Mouse (Mus musculus): ENCODE results near the gene Naa38.

Gene Naa38

DNA sequence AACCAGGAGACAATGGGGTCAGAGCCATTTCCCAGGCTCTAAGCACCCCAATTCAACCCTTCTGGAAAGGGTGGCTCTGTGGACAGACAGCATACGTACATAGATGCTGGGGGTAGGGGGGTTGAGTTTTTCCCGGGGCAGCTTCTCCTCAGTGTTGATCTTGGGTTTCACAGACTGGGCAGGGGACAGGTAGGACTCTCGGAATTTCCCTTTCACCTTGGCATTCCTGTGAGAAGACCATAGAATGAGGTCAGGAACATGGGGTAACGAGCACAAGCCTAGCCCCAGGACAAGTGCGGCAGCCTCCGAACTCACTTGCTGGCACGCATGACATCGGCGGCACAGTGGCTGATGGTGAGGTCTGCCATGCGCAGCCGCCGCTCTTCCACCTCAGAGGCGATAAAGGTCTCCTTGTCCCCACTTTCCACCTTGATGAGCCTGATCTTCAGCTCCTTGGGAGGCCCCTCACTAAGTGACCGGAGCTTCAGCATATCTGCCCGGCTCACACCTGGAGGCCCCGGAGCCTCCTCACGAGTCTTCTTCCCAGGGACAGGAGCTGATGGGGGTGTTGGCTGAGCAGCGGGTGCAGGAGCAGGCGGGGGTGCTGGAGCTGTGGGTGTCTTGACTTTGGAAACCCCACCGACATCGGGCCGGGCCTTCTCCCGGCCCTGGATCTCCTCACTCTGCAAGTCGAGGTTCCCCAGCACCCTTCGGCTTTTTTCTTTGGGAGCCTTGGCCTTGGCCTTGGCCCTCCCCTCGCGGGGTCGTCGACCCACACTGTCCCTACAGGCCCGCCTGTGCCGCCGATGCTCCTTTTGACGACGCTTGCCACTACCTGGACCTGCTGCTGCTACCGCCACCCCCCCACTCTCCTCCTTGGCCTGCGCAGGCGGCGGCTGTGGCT is 8.7 kb downstream of the Naa38 start:
- no peak for DNase-seq

DNA sequence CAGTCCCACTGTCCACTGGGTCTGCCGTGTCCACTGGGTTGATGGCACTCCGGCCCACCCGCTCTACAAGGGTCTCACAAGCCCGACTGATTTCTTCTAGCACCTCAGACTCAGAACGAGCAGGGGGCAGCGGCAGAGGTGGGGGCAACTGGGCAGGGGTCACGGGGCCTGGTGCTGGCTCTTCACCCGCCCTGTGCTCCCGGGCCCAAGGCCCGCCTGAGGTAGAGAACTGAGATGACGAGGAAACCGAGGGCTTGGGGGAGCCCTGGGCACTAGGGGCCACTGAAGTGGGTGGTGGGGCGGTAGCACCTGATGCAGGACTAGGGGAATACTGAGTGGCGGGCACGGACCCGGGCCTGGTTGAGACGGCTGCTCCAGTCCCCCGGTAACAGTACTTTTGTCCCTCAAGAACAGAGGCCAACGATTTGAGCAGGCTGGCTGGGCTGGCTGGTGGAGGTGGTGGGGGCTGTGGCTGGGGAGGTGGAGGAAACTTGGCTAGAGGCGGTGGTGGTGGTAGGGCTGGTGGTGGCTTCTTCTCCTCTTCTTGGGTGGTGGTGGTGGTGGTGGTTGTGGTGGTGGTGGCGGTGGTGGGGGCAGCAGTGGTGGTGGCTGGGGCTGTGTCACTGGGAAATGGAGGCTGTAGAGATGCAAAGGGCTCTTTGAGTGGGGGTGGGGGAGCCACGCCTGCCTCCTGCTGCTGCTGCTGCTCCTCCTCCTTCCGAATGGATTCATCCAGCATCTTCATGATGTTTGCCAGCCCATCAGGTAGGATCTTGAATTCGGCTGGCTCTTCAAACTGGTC is 9.5 kb downstream of the Naa38 start:
- DNase-seq: no peak

DNA sequence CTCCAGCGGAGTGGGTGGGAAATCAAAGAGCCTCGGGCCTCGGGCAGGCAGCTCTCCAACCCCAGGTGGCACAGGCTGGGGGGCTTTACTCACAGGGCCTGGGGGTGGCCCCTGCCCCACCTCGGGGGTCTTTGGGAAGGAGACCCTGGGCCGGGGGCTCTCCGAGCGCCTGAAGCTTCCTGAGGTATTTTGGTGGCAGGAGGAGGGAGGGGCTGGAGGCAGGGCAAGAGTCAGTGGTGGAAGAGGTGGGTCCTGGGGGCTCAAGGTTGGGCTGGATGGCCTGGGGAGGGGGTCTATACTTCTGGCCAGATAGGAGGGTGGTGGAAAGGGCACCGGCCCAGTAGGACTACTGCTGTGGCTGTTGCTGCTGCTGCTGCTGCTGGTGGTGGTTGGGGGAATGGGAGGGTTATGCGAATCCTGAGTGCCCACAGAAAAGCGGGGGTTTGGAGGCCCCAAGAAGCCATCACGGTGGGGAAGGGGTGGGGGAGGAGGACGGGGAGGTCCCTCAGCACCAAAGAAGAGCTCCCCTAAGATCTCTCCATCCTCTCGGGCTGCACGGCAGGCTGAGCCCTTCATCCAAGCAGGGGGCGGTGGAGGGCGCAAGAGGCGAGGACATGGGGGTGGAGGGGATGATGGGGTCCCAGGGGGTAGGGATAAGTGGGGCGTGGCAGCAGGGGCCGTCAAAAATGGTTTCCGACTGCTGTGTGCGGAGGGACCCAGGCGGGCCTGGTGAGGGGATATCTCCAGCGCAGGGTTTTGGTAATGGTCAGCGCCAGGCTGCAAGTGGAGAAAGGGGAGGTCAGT is 10.3 kb downstream of the Naa38 start:
- DNase-seq: no peak

DNA sequence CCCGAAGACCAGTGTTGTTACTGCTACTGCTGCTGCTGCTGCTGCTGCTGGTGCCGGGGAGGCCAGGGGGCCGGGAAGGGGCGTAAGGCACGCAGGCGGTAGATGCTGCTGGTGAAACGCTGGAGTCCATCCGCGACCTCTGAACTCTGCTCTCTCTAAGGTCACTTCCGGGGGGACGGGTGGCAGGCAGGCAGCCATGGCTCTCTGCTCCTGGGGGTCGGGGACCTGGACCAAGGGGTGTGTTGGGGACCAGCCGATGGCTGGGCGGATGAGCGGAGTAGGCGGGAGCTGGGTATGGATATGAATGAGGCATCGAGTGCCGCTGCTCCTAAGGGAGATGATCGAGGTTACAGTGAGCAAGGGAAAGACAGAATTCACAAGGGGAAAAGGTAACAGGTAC is 11.0 kb downstream of the Naa38 start:
- no peak for DNase-seq

DNA sequence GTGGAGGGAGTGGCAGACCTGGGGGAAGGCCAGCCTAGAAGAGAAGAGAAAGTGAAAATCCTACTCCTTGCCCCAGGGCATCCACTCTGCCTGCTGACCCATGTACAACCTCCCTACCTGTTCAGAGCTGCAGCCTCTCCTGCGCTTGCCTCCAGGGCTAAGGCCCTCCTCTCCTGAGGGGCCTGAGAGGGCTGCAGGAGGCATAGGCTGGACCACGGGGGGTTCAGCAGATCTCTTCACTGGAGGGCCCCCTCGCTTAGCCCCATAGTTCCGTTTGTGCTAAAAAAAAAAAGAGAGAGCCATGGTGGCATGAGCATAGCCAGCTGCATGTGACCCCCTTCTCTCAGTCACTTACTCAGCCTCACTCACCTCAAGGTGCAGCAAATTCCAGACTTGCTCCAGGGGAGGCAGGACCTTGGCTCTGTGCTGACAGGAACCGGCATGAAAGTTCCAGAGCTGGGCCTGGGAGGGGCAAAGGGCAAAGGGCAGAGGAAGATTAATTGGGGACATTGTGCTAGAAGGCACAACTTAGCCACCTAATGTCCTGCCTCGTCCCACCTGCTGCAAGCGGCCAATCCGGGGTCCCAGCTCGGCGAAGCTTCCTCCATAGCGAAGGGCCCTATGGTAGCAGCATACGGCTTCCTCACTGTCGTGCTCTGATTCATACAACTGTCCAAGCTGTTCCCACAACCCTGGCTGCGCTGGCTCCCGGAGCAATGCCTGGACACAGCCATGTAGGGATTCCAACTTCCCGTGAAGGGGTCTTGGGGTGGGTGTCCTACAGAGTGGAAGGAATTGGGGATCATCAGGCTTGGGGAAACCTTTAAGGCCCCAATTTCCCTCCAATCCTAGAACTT is 11.8 kb downstream of the Naa38 start:
- DNase-seq: no peak

DNA sequence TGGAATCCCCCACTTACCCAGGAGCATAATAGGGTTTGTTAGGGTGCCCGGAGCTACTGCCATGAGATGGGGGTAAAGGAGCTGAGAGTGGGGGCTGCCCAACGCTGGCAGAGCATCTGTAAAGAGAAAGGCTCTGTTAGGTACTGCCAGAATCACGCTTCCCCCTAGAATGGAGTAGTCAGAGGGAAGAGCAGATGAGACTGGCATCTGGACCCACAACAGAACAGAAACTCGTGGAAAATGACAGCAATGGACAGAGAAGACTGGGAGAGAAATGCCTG is 12.4 kb downstream of the Naa38 start:
- no peak for DNase-seq

DNA sequence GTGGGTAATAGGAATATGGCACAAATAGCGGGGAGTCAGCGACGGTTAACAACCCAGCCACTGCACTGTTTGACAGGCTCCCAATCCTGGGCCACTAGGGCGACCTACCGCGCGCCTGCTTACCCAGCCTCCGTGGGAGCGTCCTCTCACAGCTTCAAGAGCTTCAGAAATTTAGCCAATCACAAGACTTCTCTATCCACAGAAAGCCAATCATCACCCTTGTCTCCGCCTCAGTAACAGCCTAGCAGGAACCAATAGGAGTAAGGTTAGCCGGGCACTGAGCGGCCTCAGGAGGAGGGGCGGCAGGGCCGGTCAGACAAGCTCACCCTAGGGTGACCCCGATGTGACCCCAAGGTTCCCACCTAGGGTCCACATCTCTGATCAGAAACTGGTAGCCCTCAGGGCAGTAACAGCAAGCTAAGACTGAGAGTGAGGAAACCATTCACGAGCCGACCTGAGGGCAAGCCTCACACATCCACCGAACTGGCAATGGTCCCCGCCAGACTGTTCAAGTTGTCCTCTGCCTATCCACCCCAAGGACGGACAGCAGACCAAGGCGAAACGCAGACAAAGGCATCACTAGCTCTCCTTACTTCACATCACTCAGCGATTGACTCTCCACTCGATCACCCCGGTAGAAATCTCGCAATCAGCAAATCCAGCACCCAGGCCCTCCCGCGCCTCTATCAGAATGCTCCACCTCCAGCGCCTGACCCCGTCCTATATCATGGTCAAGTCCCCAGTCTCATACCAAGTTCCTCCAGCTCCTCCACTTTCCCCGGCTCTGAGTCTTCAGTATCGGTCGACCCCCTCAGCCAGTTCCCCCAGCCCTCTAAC is 13.5 kb downstream of the Naa38 start:
- DNase-seq: peak; percentile 82

DNA sequence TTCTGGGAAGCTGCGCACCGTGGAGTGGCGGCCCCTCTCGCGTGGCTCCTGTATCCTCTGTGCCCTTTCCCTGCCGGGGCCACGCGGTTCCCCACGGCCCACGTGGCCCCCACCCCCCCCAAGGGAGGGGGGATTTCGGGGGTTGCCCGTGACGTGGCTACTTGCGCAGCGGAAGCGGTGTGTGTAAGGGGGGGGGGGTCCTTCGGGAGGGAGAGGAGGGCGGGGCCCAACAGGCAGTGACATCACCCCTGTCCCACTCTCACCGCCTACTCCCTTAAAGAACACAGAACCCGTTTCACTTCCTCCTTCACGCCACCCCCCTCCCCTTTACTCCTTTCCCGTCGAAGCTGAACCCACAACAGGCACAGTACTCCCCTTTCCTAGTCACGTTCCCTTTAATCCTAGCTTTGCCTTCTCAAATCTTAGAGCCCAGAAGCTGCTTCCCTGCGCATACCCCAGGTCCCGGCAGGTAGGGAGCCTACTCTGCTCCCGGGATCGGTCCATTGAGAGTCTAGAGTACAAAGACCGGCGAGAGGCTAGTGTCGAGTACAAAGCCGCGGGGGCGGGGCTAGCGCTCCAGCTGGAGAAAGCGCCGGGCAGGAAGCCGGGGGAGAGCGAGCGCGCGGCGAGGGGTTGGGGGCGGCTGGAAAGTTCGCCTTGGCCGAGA is 14.2 kb downstream of the Naa38 start:
- DNase-seq: peak; percentile 84

DNA sequence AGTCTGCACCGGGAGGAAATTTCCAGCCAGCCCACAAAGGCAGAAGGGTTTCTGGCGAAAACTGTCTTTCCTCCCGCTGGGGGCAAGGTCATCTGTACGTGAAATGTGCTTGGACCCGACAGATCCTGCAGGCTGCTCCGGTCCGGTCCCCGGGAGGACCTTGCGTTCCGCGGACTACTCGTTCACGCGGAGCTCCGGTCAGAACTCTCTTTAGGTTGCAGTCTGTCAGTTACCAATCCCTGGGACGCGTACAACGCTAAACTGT is 14.7 kb downstream of the Naa38 start:
- DNase-seq: no peak

DNA sequence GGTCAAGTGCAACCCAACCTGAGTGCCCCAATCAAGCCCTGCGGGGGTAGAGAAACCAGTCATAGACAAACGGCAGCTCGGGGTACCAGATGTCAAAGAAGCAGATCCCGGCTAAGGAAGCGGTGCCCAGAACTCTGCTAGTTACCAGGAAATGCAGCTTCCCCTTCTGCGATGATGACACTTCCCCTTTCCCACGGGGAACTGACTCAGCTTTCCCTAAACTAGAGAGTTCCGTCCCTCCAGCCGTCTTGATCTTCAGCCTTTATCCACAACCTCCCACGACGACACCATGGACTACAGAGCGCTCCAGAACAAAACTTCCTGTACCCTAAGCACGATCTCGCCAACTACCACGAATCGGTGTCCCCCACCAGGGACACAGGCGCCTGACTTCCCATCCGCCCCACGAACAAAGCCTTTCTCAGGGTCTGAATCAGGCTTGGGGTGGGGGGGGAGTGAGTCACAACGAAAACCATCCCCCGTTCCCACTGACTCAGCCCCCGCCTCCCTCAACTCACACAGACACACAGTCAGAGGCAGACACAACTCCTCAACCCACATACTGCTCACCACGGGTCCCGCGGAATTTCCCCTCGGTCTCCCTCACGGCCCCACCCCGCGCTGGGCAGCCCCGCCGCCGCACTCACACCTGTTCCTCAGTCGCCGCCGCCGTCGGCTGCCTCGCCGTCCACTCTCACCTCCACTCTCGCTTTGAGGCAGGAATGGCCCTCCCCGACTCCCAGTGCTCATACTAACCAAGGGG is 15.2 kb downstream of the Naa38 start:
- DNase-seq: peak; percentile 76

DNA sequence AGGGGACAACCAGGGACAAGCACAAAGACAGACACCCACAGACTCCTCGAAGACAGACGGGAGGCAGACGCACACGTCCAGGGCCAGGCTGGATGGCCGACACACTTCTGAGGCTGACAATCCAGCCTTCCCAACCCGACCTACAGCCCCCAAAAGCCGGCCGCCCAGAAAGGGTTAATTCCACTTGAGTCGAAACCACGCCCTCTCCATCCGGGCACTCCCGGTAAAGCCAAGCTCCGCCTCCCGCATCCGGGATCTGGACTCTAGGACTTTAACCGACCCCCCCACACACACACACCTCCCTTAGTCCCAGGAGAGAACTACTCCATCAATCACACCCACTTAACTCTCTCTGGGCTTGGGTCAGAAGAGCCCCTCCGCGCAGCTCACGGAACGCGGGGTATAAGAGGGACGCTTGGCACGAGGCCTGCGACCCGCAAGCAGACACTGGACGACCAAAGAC is 15.8 kb downstream of the Naa38 start:
- peak; percentile 91 for DNase-seq

DNA sequence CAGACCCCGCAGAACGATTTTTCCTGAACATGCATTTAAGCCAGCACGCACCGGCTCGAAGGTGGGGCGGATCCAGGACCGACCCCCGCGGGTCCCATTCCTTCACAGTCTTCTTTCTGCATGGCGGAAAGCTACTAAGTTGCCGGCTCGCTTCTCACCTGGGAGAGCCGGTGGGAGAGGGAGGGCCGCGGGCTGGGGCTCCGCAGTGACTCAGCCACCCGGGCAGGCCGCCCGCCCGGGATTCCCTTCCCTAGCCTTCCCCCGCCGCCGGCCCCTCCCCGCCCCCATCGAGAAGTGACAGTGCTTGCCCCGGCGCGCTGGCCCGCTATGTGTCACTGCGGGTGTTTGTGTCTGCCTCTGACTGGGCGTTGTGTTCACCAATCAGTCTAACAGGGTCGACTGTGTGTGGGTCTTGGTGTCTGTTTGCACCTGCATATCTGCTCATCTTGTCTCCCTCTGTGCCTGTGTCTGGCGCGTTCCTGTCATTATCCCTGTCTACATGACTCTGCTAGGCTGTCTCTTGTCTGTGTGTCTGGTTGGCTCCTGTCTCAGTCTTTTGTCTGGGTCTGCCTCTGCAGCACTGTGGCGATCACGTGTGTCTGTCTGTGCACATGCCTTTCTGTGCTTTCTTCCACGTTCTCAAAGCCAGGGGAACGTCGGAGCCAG is 16.4 kb downstream of the Naa38 start:
- DNase-seq: peak; percentile 68

DNA sequence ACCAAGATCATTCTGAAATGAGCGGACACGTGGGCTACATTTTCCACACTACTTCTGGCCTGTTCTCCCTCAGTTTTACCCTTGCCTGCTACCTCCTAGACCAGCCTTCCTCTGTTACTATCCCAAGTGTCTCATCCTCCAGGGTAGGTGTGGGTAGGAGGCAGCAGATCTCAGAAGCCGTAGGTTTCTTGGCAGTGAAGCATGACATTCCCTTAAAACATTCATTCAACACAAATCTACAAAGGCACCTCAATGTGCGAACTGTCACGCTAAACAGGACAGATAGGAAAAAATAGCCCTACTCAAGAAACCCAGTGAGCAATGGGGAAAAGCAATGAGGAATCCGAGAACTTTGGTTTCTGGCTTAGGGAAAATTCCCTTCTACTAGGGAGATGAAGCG is 17.3 kb downstream of the Naa38 start:
- no peak for DNase-seq

DNA sequence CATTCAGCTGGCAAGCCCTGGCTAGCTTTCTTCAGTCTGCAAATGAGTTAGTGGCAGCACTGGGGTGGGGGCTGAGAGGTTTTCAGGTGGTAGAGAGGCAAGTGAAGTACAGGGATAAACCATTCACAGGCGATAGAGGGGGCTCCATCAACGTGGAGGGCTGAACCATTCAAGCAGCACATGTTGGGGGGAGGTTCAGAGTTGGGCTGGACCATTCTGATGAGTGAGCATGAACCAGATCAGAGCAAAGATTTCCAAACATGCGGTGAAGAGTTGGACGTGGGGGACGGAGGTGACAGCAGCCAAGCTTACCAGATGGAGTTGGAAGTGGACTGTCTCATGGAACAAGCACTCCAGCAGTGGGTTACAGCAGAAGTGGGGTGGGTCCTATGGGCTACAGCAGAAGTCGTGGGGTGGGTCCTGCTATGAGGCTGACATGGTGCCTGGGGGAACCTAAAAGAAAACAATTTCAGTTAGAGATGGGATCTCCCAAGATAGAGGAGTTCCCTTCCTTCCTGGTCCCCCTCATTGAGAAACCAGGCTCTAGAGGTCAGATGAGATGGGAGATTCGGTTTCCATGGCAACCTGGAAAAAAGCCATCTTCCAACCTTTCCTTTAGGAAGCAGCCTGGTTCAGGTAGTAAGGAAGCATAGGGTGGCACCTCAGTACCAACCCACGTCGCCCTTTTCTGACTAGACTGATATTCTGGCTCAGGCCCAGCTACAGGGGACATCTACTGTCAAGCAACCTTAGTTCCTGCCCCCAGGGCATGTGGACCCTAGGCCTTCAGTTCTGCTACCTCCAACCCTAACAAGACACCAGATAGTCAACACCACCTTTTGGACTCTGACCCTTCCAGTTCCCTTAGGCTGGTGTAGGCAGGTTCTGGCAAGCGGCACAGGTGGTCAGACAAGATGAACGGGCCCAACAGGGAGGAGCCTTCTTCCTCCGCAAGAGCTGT is 18.2 kb downstream of the Naa38 start, which contains the start of gene Kdm6b:
Gene Kdm6b (minus strand): TSS at position 455 of the 961 bp plus-strand sequence.
- DNase-seq: no peak

DNA sequence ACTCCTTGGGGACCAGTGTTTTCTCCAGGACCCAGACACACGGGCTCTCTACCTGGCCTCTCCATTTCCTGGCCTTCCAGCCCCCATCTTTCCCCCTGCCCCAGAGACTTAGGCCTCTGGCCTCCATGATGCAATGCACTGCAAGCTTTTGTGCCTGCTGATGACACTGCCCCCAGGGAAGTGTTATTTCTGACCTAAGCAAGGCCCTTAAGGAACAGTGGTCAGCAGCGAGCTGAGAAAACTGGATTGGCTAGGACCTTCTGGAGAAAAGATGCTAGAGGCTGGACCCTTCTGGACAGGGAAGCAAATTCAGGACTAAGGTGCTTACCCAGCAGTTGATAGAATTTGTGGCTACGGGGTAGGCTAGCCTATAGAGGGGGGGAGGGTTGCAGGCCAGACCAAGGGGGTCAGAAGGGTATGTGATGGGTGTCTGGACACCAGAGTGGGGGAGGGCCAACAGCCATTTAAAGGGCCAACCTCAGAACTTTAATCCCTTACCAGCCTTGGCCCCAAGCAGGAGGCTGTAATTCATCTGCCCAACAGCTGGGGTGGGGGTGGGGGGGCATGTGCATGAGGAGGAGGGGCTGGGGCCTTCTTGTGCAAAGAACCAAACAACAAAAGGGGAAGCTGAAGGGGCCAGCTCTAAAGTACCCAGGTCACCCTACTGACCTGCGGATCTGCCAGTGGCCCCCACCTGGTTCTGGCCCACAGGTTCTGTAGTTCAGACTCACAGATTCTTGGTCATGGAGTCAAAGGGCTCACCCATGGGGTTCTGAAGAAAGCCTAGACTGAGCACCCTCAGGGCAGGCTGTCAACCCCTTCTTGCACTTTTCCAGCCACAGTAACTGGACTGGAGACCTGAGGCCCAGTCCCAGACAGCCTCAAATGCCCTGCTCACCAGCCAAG is 19.4 kb downstream of the Naa38 start:
- no peak for DNase-seq

DNA sequence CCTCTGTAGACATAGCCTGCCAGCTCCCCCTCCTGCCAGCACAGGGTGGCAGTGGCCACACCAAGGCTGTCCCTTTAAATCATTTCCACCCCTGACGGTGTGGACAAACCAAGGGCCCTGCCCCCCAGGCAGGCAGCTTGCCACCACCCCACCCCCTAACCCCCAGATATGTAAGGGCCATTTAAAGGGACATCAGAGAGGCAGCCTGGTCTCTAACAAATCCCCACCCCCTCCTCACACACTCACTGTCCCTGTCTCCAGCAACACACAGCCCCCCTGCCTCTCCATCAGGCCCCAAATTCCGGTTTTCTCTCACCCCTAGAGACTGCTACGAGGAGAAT is 20.0 kb downstream of the Naa38 start:
- no peak for DNase-seq

DNA sequence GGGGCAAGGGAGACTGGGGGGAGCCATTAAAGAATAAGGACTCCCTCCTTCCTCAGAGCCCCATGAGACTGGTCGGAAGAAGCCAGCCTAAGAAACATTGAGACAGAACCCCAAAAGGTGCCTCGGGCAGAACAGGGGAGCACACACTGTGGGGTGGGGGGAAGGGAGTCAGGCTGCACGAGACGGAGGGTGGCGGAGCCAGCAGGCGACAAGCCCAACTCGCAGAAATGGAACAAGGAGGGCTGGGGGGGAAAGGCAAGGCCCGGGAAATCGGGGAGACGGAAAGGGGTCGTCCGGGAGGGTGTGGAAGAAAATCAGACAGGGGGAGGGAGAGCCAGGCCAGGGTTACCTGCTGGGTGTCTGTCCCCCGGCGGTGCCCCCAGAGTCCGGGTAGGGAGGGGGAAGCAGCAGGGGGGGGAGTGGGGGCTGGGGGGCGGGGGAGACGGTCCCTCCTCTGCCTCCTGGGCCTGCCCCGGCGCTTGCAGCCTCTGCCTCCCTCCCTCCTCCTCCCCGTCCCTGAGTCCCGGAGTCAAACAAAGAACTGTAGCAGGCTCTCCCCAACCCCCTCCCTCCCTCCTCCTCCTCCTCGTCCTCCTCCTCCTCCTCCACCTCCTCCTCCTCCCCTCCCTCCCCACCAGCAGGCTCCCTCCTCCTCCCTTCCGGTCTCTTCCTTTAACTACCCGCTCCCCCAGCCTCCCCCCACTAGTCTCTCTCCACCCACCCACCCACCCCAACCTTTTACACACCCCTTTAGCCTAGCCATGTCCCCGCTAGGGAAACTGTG is 20.6 kb downstream of the Naa38 start:
- DNase-seq: no peak
